Mouse (Mus musculus) right cerebral cortex, postnatal 14 days (tissue): ENCODE results near the gene Ercc6l2.
"Not testable (repeated sequence)": the region's sequence is repeated elsewhere in the genome, so short reads cannot be mapped to it uniquely, and the experiment has no call there.

Experiments
- DNase-seq: peaks from one replicate; pipeline ENCODE4 v3.0.0; 2022

Ercc6l2 gene

GRCm38 (mm10) chr13:63885532-63885949 is 70.5 kb downstream of the Ercc6l2 start:
- DNase-seq, result no peak

- DNase-seq, result no peak
Observed at GRCm38 (mm10) chr13:63886429-63887052, 71.5 kb downstream of the Ercc6l2 start.

GRCm38 (mm10) chr13:63900679-63901302 is 85.8 kb downstream of the Ercc6l2 start:
- DNase-seq, result no peak

- peak; percentile 71 for DNase-seq
Observed at GRCm38 (mm10) chr13:63901303-63901713, 86.3 kb downstream of the Ercc6l2 start.

DNA sequence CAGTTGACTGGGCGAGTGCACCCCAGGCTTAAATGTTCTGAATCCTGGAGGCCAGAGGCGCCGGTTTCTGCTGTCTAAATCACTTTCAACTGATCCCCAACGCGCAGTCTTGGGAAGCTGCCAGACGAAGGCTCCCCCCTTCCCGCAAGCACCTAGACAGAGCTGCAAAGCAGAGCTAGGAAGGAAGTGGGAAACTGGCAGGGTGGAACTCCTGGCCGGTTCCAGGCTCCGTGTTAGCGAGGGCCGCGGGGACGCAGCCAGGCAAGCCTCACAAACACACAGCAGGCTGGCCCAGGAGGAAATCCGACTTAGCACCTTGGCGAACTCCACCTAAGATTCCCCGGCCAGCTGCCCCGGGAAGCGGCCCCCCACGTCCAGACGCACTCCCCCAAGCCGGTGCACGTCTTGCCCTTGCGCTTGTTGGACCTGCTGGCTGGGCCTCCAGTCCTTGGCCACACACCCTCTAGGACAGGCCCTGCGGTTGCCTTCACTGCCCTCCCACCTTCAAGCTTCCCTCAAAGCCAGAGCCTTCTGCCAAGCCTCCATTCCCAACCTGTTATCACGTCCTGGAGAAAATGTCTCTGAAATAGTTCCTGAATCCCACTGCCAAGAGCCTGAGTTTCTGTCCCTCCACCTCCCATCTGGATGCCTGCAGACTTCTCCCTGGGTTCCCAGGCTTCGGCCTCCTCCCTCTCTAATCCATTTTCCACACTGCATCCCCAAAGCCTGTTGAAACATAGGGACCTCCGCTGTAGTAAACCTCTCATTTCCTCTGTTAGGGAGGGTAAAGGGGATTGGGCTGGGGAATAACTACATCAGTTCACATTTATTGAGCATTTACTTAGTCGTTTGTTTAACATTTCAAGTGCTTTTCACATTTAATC is 86.9 kb downstream of the Ercc6l2 start:
- DNase-seq, result peak; percentile 52

DNA sequence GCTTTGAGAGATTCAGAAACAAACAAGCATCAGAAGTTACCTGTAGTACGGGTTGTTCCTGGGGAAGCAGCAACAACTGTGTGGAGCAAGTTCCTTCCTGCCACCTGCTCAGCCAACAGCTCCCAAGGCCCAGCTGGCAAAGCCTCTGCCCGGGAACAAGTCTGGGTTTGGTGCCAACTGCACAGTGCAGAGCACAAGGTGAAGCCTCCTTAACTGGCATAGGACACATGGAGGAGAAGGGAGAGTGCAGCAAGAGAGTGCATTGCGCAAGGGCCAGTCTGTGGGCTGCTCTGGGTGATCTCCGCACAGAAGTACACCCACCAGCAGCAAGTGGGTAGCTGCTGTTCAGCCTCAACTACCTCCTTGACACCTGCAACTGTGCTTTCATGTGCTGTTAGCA is 91.5 kb downstream of the Ercc6l2 start:
- no peak for DNase-seq

DNA sequence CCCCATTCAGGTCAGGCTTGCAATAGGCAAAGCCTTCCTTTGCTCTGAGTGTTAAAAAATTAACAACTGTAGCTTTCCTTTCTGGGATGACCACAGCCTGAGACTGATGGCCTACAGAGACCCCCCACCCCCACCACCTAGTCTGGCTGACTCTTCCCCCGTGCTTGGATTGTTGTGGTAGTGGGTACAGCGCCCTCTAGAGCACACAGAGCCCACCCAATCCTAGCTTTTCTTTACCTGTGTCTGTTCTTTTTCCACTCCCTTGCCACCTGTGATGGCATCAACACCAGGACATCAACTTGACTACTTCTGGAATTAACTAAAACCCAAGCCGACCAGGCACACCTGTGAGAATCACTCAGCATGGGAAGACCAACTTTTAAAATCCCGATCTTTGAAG is 92.4 kb downstream of the Ercc6l2 start:
- DNase-seq, result no peak

DNA sequence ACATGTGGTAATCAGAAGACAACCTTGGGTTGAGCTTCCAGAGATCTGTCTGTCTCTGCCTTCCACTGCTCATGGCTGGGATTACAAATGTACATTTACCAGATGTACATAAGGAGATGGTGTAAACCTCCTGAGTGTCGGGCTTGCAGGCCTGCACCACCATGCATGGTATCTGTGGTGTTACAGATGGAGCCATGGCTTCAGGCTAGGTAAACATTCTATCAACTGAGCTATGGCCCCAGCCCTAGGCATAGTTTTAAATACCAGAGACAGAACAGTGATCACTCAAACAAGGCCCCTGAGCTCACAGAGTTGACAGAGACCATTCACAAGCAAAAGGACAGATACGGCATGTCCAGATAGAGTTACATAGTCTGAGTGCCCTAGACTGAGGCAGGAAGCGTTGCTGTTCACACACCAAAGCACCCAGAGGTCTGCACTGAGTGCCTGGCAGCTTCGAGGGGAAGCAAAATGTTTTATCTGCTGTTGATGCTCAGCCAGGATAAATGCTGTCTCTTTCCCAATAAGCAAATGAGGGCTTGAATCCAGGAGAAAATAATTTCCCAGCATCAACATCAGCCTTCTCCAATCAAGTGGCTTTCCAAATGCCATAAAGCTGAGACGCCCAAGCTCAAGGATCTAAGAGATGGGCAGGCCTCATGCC is 95.2 kb downstream of the Ercc6l2 start:
- no peak for DNase-seq

DNA sequence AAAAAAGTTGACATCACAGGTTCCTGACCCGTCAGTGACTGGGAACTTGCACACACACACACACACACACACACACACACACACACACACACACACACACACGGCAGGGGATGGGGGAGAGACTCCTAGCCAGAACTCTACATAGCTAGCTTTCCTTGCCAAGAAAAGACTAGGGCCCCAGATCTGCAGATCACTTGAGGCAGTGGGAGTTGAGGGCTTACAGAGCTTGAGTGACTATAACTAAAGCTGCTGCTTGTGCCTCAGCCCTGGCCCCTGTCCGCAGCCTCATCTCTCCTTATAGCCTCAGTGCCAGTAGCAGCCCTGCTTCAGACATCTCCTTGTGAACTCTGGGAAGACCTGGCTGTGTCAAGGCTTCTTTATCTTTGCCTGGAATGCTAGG is 96.6 kb downstream of the Ercc6l2 start:
- no peak for DNase-seq

GRCm38 (mm10) chr13:63913136-63913535 is 98.1 kb downstream of the Ercc6l2 start:
- no peak for DNase-seq

- DNase-seq, result no peak
Observed at GRCm38 (mm10) chr13:63915176-63915575, 100.1 kb downstream of the Ercc6l2 start.

- no peak for DNase-seq
Observed at GRCm38 (mm10) chr13:63915684-63916083, 100.6 kb downstream of the Ercc6l2 start.

- DNase-seq, result no peak
Observed at GRCm38 (mm10) chr13:63916568-63916967, 101.5 kb downstream of the Ercc6l2 start.

GRCm38 (mm10) chr13:63917198-63917767 is 102.2 kb downstream of the Ercc6l2 start:
- DNase-seq, result peak; percentile 48

DNA sequence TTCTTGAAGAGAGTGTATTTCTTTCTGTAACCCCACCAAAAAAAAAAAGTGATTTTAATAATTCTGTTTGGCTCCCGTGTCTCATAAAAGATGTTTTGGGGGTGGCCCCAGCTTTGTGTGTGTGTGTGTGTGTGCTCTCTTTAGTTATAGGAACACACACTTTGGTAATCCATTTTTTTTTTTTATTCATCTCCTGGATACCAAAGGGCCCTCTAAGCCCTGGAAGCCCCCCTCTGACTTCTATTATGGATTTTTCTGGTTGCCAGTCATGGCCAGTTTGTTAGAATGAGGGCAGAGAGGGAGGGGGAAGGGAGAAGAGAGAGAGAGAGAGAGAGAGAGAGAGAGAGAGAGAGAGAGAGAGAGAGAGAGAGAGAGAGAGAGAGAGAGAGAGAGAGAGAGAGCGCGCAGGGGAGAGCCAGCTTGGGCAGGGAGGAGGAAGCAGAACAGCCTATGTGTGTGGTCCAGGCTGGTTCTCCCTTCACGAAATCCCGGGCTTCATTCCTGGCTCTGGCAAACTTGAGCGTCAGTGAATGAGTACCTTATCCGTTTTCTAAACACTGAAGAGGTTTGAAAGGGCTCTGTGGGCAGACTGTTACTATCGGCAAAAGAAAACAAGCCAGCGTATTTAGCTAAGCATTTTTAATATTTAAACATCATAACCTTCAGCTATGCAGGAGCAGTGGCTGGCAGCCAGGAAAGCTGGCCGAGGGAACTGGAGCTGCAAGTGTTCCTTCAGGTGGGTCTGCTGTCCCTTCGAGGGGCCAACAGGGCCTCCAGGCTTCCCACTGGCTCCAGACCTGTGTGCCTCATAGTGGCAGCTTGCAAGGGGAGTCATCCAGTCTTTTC is 103.0 kb downstream of the Ercc6l2 start:
- peak; percentile 23 for DNase-seq

DNA sequence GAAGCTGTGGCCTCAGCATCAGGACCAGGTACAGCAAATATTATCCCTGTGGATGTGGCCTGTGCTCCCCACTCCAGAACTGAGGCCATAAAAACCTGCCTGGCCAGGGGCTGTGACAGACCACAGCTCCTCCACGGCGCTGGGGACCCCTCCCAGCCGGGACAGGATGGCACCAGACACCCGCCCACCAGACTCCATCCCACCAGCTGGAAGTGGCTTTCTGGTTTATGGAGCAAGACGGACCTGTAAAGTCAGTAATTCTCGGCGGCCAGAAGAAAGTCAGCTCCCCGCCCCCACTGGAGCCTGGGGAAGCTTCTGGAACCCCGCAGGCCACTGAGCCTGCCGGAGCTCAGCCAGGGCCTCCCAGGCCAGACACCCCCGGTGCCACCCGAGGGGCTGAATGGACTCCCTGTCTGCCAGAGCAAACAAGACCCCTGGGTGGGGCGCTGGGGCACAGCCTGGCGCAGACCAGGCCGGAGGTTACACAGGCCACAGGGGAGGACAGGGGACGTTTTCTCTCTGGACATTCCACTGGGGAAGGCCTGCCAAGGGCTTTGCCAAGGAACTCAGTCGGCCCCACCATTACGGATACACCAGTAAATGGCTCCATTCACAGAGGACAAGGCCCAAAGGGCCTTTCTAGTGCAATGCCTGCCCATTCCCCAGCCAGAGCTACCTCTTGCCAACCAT is 103.8 kb downstream of the Ercc6l2 start:
- peak; percentile 32 for DNase-seq

- DNase-seq, result not testable (repeated sequence)
Observed at GRCm38 (mm10) chr13:63924036-63924435, 109.0 kb downstream of the Ercc6l2 start.

GRCm38 (mm10) chr13:63927326-63927725 is 112.3 kb downstream of the Ercc6l2 start:
- DNase-seq, result no peak

DNA sequence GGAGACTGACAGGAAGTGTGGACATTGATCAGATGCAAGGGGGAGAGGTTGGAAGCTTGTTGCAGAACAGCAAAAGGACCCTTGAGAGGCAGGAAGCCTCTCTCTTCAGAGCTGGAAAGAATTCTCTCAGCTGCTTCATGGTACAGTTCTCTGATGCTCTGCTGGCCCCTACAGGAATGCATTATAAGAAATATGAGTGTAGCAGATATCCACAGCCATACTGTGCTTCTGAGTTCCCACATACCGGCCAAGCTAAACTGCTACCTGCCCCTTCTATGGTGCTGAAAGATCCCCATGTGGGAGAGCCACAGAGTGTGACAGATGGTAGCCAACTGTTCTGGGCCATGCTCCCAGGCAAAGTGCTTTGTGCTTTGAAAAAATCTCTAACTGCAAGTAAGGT is 114.3 kb downstream of the Ercc6l2 start:
- DNase-seq, result no peak

DNA sequence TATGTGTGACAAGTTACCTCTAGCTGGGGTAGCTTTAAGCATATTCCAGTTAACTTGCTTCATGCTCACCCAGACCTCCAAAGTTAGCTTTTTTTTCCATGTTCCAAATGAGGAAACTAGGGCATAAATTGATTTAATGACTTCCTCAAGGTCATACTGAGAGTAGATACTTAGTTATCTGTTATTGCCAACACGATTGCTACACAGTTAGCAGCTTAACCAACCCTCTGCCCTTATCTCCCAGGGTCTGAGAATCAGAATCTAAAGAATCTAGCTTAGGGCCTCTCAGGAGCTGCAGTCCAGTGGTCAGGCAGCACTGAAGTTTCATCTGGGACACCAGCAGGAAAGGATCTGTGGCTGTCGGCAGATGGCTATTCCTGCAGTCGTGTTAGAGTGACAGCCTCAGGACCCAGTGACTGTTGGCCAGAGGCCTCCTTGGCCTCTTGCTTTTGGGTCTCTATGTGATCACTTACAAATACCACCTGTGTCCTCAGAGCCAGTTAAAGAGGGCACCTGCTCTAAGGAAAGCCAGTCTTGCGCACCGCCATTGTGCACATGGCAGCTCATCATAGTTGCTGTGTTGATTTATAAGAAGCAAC is 115.0 kb downstream of the Ercc6l2 start:
- DNase-seq, result no peak

GRCm38 (mm10) chr13:63930525-63930924 is 115.5 kb downstream of the Ercc6l2 start:
- no peak for DNase-seq
